Mouse (Mus musculus) thymus, adult 2 months (tissue): ENCODE results near the gene Stx4a. TPM values are rescaled to one million over a fixed set of nuclear protein-coding genes. Genes with fewer than 3 reads are reported as not detected.

Source experiments
- DNase-seq: peaks from one replicate; pipeline ENCODE4 v3.0.0; 2021
- H3K27ac ChIP-seq: fragments of 200-500 bp; 2 replicates; pipeline ENCODE4 v1.5.1; 2012; ENCODE audit warnings: low read length, control low read depth; ENCODE audit not compliant: control insufficient read depth, insufficient read depth
- H3K27me3 ChIP-seq: fragments of 200-500 bp; 2 replicates; pipeline ENCODE4 v1.6.1; 2012; ENCODE audit warnings: mild to moderate bottlenecking, low read length, moderate library complexity, mixed read lengths; ENCODE audit not compliant: control insufficient read depth, insufficient read depth
- H3K36me3 ChIP-seq: fragments of 200-500 bp; 2 replicates; pipeline ENCODE4 v1.6.1; 2012; ENCODE audit warnings: mild to moderate bottlenecking, low read length, moderate library complexity; ENCODE audit not compliant: control insufficient read depth, insufficient read depth
- H3K4me1 ChIP-seq: fragments of 200-500 bp; replicated peaks from 2 replicates; pipeline ENCODE4 v1.6.1; 2012; ENCODE audit warnings: low read length; ENCODE audit not compliant: control insufficient read depth, insufficient read depth
- H3K4me3 ChIP-seq: fragments of 200-500 bp; 2 replicates; pipeline ENCODE4 v1.5.1; 2012; ENCODE audit warnings: mild to moderate bottlenecking, low read length, control low read depth, moderate library complexity; ENCODE audit not compliant: control insufficient read depth, insufficient read depth
- CTCF ChIP-seq: fragments of 200-500 bp; IDR thresholded peaks from 2 replicates; pipeline ENCODE4 v1.5.1; 2012; ENCODE audit warnings: mild to moderate bottlenecking, control low read depth, low read length, moderate library complexity, borderline replicate concordance; ENCODE audit not compliant: control insufficient read depth, poor library complexity, insufficient read depth; ENCODE audit errors: extremely low read depth
- POLR2A ChIP-seq: fragments of 200-500 bp; IDR thresholded peaks from 2 replicates; pipeline ENCODE4 v1.6.1; 2012; ENCODE audit warnings: mild to moderate bottlenecking, low read length, control low read depth, moderate library complexity; ENCODE audit not compliant: control insufficient read depth, poor library complexity, insufficient read depth; ENCODE audit errors: extremely low read depth
- WGBS: fragments of 180-500 bp; shearing (Covaris S2); methylation state at CpG from one replicate; pipeline ENCODE4 v1.1.7; 2018; 5-methylcytosine and 5-hydroxymethylcytosine counted together
- polyA plus RNA-seq: library from polyadenylated mRNA; depleted of rRNA; stranded (reverse); fragments of >200 nt; gene quantifications from 2 replicates; pipeline ENCODE4 v1.2.3, GENCODE M21; 2012

Gene Stx4a
- polyA plus RNA-seq, 1 experiment: 93.3 TPM

DNA sequence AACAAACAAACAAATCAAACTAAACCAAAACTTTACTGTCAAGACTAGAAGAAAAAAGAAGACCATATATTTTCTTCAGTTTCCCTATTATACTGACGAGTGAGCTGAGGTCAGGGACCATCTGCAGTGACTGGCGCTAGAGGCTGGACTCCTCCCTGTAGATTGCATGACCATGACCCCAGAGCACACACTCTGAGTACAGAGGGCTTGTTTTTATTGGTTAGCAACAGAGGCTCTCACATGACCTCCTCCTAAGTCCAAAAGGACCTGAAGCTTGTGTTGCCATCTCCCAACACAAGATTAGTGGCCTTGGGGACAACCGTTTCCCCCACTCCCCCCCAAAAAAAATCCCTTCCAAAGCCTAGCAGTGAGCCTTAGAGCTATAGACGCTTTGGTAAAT, 10.3 kb upstream of the Stx4a start:
- no peak for DNase-seq
- Histone ChIP-seq H3K36me3 (no peaks in the 10 kb centered on the region), H3K27ac (no peak overlapping the region), H3K27me3 (no peaks in the 10 kb centered on the region), H3K4me3 (no peak overlapping the region), H3K4me1 (peaks cover 8% of the 10 kb centered on the region)
- 94% methylated on average over 4 of the region's 4 CpGs for whole genome bisulfite sequencing
- TF ChIP-seq POLR2A: no peak
- no peak for TF ChIP-seq CTCF

DNA sequence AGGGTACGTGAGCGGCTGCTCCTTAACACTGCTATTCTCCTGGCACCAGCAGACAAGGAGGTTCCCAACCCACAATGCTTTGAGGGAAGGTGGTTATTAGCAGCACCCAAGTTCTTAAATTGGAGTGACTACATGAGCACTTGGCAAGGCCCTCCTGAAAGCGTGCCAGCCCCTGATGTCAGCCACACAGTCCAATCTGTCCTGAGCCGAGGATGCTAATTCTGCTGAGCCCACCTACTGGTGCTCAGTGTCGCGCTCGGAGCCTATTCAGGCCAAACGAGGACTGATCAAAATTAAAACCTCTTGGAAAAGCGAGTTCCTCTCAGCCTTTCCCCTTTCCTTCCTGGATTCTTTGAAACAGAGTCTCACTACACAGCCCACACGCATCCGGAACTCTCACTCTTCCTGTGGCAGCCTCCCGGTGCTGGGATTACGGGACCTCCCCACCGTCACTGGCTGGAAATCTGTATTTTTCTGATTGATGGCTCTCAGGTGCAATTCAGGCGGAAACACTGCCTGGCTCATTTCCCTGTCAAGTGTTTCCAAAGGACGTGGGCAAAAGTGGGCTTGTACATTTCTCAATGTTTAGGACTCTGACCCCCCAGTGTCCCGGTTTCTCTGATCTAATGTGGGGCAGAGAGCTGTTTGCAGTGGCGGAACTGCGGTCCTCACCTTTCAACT, 9.7 kb upstream of the Stx4a start:
- WGBS: 93% methylated on average over 19 of the region's 19 CpGs
- DNase-seq: no peak
- peaks cover 8% of the 10 kb centered on the region for H3K4me1 ChIP-seq
- H3K4me3 ChIP-seq: no peak overlapping the region
- TF ChIP-seq POLR2A (no peak), CTCF (no peak)
- no peaks in the 10 kb centered on the region for H3K36me3 ChIP-seq
- no peaks in the 10 kb centered on the region for H3K27me3 ChIP-seq
- no peak overlapping the region for H3K27ac ChIP-seq

DNA sequence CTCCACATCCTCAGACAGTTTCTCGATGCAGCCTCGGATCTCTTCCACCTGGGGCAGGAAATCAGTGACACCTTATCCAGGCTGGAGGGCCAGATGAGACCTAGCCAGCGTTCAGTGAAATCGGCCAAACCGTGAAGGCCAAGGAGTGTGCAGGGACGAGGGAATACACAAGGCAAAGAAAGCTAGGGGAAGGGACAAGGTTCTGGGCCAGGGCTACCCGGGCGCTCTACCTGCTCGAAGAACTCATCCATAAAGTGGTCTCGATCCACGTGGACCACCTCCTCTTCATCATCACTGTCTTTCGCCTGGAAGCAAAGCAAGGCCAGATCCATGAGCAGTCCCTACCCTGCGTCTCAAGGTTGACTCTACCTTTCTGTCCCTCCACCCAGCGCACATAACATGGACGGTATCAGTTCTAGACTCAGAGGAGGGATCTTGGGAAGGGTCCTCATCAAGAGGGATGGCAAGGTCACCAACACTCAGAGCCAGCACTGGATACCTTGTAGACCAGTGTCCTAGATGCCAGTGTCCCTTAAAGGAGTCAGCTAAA, 8.9 kb upstream of the Stx4a start:
- Histone ChIP-seq H3K4me3 (no peak overlapping the region), H3K27me3 (no peaks in the 10 kb centered on the region), H3K27ac (no peak overlapping the region), H3K36me3 (no peaks in the 10 kb centered on the region), H3K4me1 (peaks cover 8% of the 10 kb centered on the region)
- no peak for DNase-seq
- TF ChIP-seq POLR2A (no peak), CTCF (no peak)
- WGBS: 93% methylated on average over 15 of the region's 15 CpGs

DNA sequence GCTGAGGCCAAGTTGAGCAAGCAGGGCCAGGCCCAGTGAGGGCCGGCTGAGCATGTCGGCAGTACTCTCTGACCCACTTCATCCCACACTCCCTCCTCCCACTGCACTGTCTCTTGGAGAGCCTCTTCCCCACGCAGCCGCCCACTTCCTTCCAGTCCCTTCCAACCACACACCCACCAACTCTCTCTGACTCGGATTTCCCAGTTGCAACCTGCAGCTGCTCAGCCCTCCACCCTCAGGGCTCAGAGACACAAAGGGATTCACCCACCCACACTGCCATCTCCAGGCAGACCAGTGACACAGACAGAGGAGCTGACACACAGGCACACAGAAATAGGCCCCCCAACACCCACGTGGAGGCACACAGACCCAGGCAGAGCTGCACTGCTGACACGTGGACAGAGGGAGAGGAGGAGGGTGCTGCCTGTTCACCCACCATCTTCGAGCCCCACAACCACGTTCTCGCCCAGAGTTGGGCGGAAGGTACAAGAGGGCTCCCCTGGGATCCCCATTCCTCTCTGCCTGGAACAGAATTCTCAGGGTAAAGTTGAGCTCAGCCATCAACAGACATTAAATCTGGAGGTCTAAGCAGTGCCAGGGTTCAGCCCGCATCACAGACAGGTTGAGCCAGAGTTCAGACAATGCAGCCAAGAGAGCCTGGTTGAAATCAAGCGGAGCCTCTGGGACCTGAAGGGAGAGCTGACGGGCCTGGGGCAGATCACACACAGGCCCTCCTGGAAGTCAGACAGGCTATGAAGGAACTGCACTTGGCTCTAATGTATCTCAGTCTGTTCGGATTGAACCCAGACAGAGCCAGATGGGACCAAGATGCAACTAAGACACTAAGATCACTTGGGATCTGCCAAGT, 7.9 kb upstream of the Stx4a start:
- H3K4me3 ChIP-seq: no peak overlapping the region
- no peaks in the 10 kb centered on the region for H3K36me3 ChIP-seq
- peaks cover 10% of the 10 kb centered on the region for H3K4me1 ChIP-seq
- WGBS: 38% methylated on average over 15 of the region's 15 CpGs
- DNase-seq: peak; percentile 54
- TF ChIP-seq CTCF: peak; percentile 21; the same call in 1 of the 2 replicates
- TF ChIP-seq POLR2A: no peak
- no peak overlapping the region for H3K27ac ChIP-seq
- H3K27me3 ChIP-seq: no peaks in the 10 kb centered on the region

DNA sequence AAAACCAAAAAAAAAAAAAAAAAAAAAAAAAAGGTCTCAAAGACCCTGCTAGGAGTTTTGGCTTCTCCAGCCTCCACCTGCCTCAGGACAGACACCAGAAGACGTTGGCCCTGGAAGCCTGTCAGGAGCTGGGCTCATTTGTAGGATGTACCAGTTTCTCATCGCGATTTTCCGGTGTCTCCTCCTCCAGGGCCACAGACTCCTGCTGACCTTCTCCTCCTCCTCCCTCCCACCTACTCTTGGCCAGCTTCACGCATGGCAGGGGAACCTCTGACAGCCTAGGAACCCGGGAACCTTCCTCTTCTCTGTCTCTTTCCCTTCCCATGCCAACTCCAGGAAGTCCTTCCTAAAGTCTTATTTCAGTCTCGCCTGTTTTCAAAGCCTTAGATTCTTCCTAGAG, 7.0 kb upstream of the Stx4a start:
- H3K4me3 ChIP-seq: no peak overlapping the region
- H3K27me3 ChIP-seq: no peaks in the 10 kb centered on the region
- H3K4me1 ChIP-seq: peaks cover 10% of the 10 kb centered on the region
- no peak for TF ChIP-seq CTCF
- TF ChIP-seq POLR2A: no peak
- no peak for DNase-seq
- WGBS: 95% methylated on average over 7 of the region's 7 CpGs
- no peak overlapping the region for H3K27ac ChIP-seq
- H3K36me3 ChIP-seq: no peaks in the 10 kb centered on the region

DNA sequence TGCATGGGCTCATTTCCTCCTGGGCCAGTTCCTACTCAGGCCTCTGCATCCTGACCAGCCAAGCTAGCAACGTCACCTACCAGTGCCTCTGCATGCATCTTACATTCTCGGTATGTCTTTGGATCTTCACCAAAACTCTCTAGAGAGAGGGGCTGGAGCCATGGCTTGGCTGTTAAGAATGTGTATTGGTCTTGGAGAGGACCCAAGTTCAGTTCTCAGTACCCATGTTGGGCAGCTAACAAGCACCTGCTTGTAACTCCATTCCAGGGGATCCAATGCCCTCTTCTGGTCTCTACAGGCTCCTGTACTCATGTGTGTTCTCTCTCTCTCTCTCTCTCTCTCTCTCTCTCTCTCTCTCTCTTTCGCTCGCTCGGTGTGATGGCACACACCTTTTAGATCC, 6.3 kb upstream of the Stx4a start:
- no peaks in the 10 kb centered on the region for H3K36me3 ChIP-seq
- peaks cover 10% of the 10 kb centered on the region for H3K4me1 ChIP-seq
- 94% methylated on average over 5 of the region's 5 CpGs for WGBS
- DNase-seq: no peak
- no peak overlapping the region for H3K4me3 ChIP-seq
- H3K27me3 ChIP-seq: no peaks in the 10 kb centered on the region
- no peak overlapping the region for H3K27ac ChIP-seq
- TF ChIP-seq CTCF: no peak
- no peak for TF ChIP-seq POLR2A
